In genomic region chr3:95526111-95526510, GRCm38 (mm10) we compare ENCODE assay signal across 23 mouse cellular contexts. TPM values are rescaled to one million over a fixed set of nuclear protein-coding genes. Genes with fewer than 3 reads are reported as not detected.
A peak's percentile ranks its signal among the peaks of the same experiment; 100 is the strongest.
DNase-seq lines count a peak whose midpoint lies in the region; ATAC-seq and TF ChIP-seq lines count a peak whose summit lies in the region.
"Had no signal": no experiment of that assay in that cellular context is flagged by ENCODE, and none has a peak within 500 bp of the region (broad histone marks: within the 10 kb centered on the region; RNA-seq: fewer than 3 reads in every experiment).

No protein-coding gene starts in this region.

- H3K36me3 ChIP-seq in intestine, postnatal 0 days (ENCODE audit: control insufficient read depth, insufficient read depth) = no peaks in the 10 kb centered on the region; the same call in 1 of the 2 replicates
- no peaks in the 10 kb centered on the region for H3K36me3 ChIP-seq in intestine, embryonic 15.5 days
- H3K36me3 ChIP-seq in liver, embryonic 16.5 days (ENCODE audit: control insufficient read depth, insufficient read depth) = no peaks in the 10 kb centered on the region
- no peaks in the 10 kb centered on the region for H3K36me3 ChIP-seq in hindbrain, embryonic 12.5 days
- H3K36me3 ChIP-seq: embryonic facial prominence, embryonic 13.5 days; forebrain, embryonic 10.5 days; heart, embryonic 13.5 days; hindbrain, embryonic 13.5 days had no signal

- peaks cover 2% of the 10 kb centered on the region; the same call in 1 of the 2 replicates for H3K4me1 ChIP-seq in intestine, postnatal 0 days (replicated peaks; ENCODE audit: control insufficient read depth, insufficient read depth, low read length)
- 0 out of 2 replicates have a peak, but pooled peaks cover 4% of the 10 kb centered on the region for H3K4me1 ChIP-seq in intestine, embryonic 15.5 days (replicated peaks)
- H3K4me1 ChIP-seq in liver, embryonic 16.5 days (ENCODE audit: control insufficient read depth, low read depth, low read length) = peaks cover 20% of the 10 kb centered on the region
- no peaks in the 10 kb centered on the region for H3K4me1 ChIP-seq in hindbrain, embryonic 12.5 days
- H3K4me1 ChIP-seq: forebrain, embryonic 10.5 days; hindbrain, embryonic 13.5 days had no signal

- no peaks in the 10 kb centered on the region for H3K9me3 ChIP-seq in intestine, postnatal 0 days (ENCODE audit: control insufficient read depth)
- H3K9me3 ChIP-seq in intestine, embryonic 15.5 days = no peaks in the 10 kb centered on the region
- H3K9me3 ChIP-seq in liver, embryonic 16.5 days (replicated peaks; ENCODE audit: control insufficient read depth, low read length) = no peaks in the 10 kb centered on the region
- H3K9me3 ChIP-seq in hindbrain, embryonic 12.5 days (replicated peaks) = no peaks in the 10 kb centered on the region
- H3K9me3 ChIP-seq: embryonic facial prominence, embryonic 13.5 days; forebrain, embryonic 10.5 days; heart, embryonic 13.5 days; hindbrain, embryonic 13.5 days had no signal

- no peak overlapping the region; the same call in 1 of the 2 replicates for H3K4me2 ChIP-seq in intestine, postnatal 0 days (replicated peaks; ENCODE audit: low read depth)
- no peak overlapping the region for H3K4me2 ChIP-seq in intestine, embryonic 15.5 days (replicated peaks)
- H3K4me2 ChIP-seq in liver, embryonic 16.5 days (ENCODE audit: low read depth, low read length) = no peak overlapping the region
- H3K4me2 ChIP-seq in hindbrain, embryonic 12.5 days (replicated peaks) = no peak overlapping the region
- H3K4me2 ChIP-seq: embryonic facial prominence, embryonic 13.5 days; heart, embryonic 13.5 days; hindbrain, embryonic 13.5 days had no signal

- DNase-seq in gastrocnemius, postnatal 10 days = no peak
- no peak for DNase-seq in yolk sac, embryonic 10.5 days (ENCODE audit: low spot score)
- DNase-seq: adrenal gland, postnatal 14 days; cerebellum, adult 18-20 months; cerebellum, adult 9-11 months; cerebellum, postnatal 36 days; gastrocnemius, adult 2 months; gastrocnemius, postnatal 36 days; heart, adult 11 months had no signal

- no peak overlapping the region for H3K9ac ChIP-seq in intestine, postnatal 0 days (ENCODE audit: low read depth, low read length)
- H3K9ac ChIP-seq in intestine, embryonic 15.5 days = no peak overlapping the region
- no peak overlapping the region for H3K9ac ChIP-seq in liver, embryonic 16.5 days (ENCODE audit: low read depth, low read length)
- H3K9ac ChIP-seq in hindbrain, embryonic 12.5 days = no peak overlapping the region
- H3K9ac ChIP-seq: embryonic facial prominence, embryonic 13.5 days; heart, embryonic 13.5 days; hindbrain, embryonic 13.5 days had no signal

- H3K27me3 ChIP-seq in intestine, postnatal 0 days (replicated peaks; ENCODE audit: control insufficient read depth, insufficient read depth, low read length) = no peaks in the 10 kb centered on the region
- no peaks in the 10 kb centered on the region for H3K27me3 ChIP-seq in intestine, embryonic 15.5 days (replicated peaks)
- no peaks in the 10 kb centered on the region for H3K27me3 ChIP-seq in liver, embryonic 16.5 days (ENCODE audit: control insufficient read depth, insufficient read depth, low read depth, low read length)
- H3K27me3 ChIP-seq in hindbrain, embryonic 12.5 days = no peaks in the 10 kb centered on the region
- H3K27me3 ChIP-seq: embryonic facial prominence, embryonic 13.5 days; heart, embryonic 13.5 days; hindbrain, embryonic 13.5 days had no signal

- ATAC-seq in intestine, postnatal 0 days = no peak
- ATAC-seq in intestine, embryonic 15.5 days = no peak
- ATAC-seq in erythroblast, adult 5-6 weeks (replicated peaks; ENCODE audit: low FRiP score, poor library complexity, severe bottlenecking) = peak; percentile 34; the same call in 1 of the 2 replicates
- peak; percentile 60 for ATAC-seq in liver, embryonic 16.5 days (ENCODE audit: low read depth)
- no peak for ATAC-seq in hindbrain, embryonic 12.5 days (ENCODE audit: low FRiP score)
- ATAC-seq: forebrain, embryonic 14.5 days had no signal

- H3K4me3 ChIP-seq in intestine, postnatal 0 days (ENCODE audit: low read depth, low read length) = no peak overlapping the region
- no peak overlapping the region for H3K4me3 ChIP-seq in intestine, embryonic 15.5 days (replicated peaks)
- H3K4me3 ChIP-seq in liver, embryonic 16.5 days (ENCODE audit: low read depth, low read length) = no peak overlapping the region
- no peak overlapping the region for H3K4me3 ChIP-seq in hindbrain, embryonic 12.5 days
- H3K4me3 ChIP-seq: embryonic facial prominence, embryonic 13.5 days; forebrain, embryonic 10.5 days; heart, embryonic 13.5 days; hindbrain, embryonic 13.5 days had no signal

- TF ChIP-seq CTCF in intestine, postnatal 0 days (IDR thresholded peaks at IDR 0.05; ENCODE audit: low read depth) = no peak

- H3K27ac ChIP-seq in intestine, postnatal 0 days (ENCODE audit: low read depth, low read length) = peak overlapping the region; percentile 68; the same call in 1 of the 2 replicates
- no peak overlapping the region for H3K27ac ChIP-seq in intestine, embryonic 15.5 days
- H3K27ac ChIP-seq in liver, embryonic 16.5 days (ENCODE audit: low read length) = 0 out of 2 replicates have a peak overlapping the region, but pooled peaks have one; percentile 7
- H3K27ac ChIP-seq in hindbrain, embryonic 12.5 days = no peak overlapping the region
- H3K27ac ChIP-seq: embryonic facial prominence, embryonic 13.5 days; forebrain, embryonic 10.5 days; gastrocnemius, adult 2 months; heart, embryonic 13.5 days; hindbrain, embryonic 13.5 days had no signal

RNA-seq across cellular contexts. Expression of gene Ctss, which starts 0.5 kb away (rescaled TPM):
- 195 and 202 TPM in 2 replicates for polyA plus RNA-seq in intestine, postnatal 0 days (2015; fragmentation: Nextera tagmentation; extraction: Ambion mirVana)
- polyA plus RNA-seq in intestine, embryonic 15.5 days (2015; fragmentation: Nextera tagmentation; extraction: Ambion mirVana) = 28.2 and 29.6 TPM in 2 replicates
- 96.5 and 125 TPM in 2 replicates for total RNA-seq in erythroblast, adult 5-6 weeks (2015; ENCODE audit: low replicate concordance)
- 142 and 143 TPM in 2 replicates for total RNA-seq in erythroblast, adult 5-6 weeks (2017; ENCODE audit: low replicate concordance)
- 38.4 and 38.5 TPM in 2 replicates for polyA plus RNA-seq in liver, embryonic 16.5 days (2015; fragmentation: Nextera tagmentation; extraction: Ambion mirVana)
- 1 to 10 TPM; 5.1 to 6.8 TPM for total RNA-seq in gastrocnemius, postnatal 10 days (2021)
- 9.3 and 12.0 TPM in 2 replicates for polyA plus RNA-seq in hindbrain, embryonic 12.5 days (2016; fragmentation: Nextera tagmentation; extraction: Ambion mirVana)
- total RNA-seq: MEL had no signal

RNA-seq across cellular contexts. Expression of gene Ctsk, which starts 27.1 kb away (rescaled TPM):
- polyA plus RNA-seq in intestine, postnatal 0 days (2015; fragmentation: Nextera tagmentation; extraction: Ambion mirVana) = 9.1 and 9.8 TPM in 2 replicates
- 8.5 and 9.5 TPM in 2 replicates for polyA plus RNA-seq in intestine, embryonic 15.5 days (2015; fragmentation: Nextera tagmentation; extraction: Ambion mirVana)
- total RNA-seq in erythroblast, adult 5-6 weeks (2015; ENCODE audit: low replicate concordance) = 5.2 TPM in 1 of 2 replicates, not detected in the other
- total RNA-seq in erythroblast, adult 5-6 weeks (2017; ENCODE audit: low replicate concordance) = 1.0 TPM in 1 of 2 replicates, not detected in the other
- 1.0 and 1.3 TPM in 2 replicates for polyA plus RNA-seq in liver, embryonic 16.5 days (2015; fragmentation: Nextera tagmentation; extraction: Ambion mirVana)
- total RNA-seq in gastrocnemius, postnatal 10 days (2021) = 100 to 1,000 TPM in 1 of 2 experiments, 10 to 100 TPM in 1; 31.4 to 178 TPM
- polyA plus RNA-seq in hindbrain, embryonic 12.5 days (2016; fragmentation: Nextera tagmentation; extraction: Ambion mirVana) = 18.3 and 20.2 TPM in 2 replicates

RNA-seq across cellular contexts. Expression of gene Hormad1, which starts 33.4 kb away (rescaled TPM):
- polyA plus RNA-seq in intestine, postnatal 0 days (2015; fragmentation: Nextera tagmentation; extraction: Ambion mirVana) = not detected in 2 replicates
- polyA plus RNA-seq in intestine, embryonic 15.5 days (2015; fragmentation: Nextera tagmentation; extraction: Ambion mirVana) = not detected in 2 replicates
- total RNA-seq in erythroblast, adult 5-6 weeks (2015; ENCODE audit: low replicate concordance) = not detected in 2 replicates
- total RNA-seq in erythroblast, adult 5-6 weeks (2017; ENCODE audit: low replicate concordance) = not detected in 2 replicates
- polyA plus RNA-seq in liver, embryonic 16.5 days (2015; fragmentation: Nextera tagmentation; extraction: Ambion mirVana) = not detected in 2 replicates
- not detected for total RNA-seq in gastrocnemius, postnatal 10 days (2021)
- polyA plus RNA-seq in hindbrain, embryonic 12.5 days (2016; fragmentation: Nextera tagmentation; extraction: Ambion mirVana) = not detected in 2 replicates
- total RNA-seq: adrenal gland, postnatal 14 days; gastrocnemius, adult 2 months; gastrocnemius, postnatal 36 days; heart, postnatal 36 days; MEL had no signal
- polyA plus RNA-seq: CD4-positive, CD25-positive, alpha-beta regulatory T cell, adult 4 months; embryonic facial prominence, embryonic 13.5 days; forebrain, embryonic 10.5 days; forebrain, embryonic 14.5 days; heart, embryonic 13.5 days; heart, postnatal 0 days; hindbrain, embryonic 13.5 days had no signal

Comparison
In these comparisons a context has a peak if more than half of its experiments do, and no peak if none do; other contexts are left out.
1. H3K27ac ChIP-seq: peak in intestine, postnatal 0 days (single experiment) and liver, embryonic 16.5 days (single experiment); none in intestine, embryonic 15.5 days (single experiment) and hindbrain, embryonic 12.5 days (single experiment).
2. ATAC-seq: peak in erythroblast, adult 5-6 weeks (single experiment) and liver, embryonic 16.5 days (single experiment); none in intestine, postnatal 0 days (single experiment), intestine, embryonic 15.5 days (single experiment) and hindbrain, embryonic 12.5 days (single experiment).